Mouse (Mus musculus) hindbrain, embryonic 10.5 days (tissue): Measurements from ENCODE around the gene Cst7. TPM values are rescaled to one million over a fixed set of nuclear protein-coding genes. Genes with fewer than 3 reads are reported as not detected.

ENCODE experiments used
- DNase-seq: peaks from one replicate; pipeline ENCODE4 v3.0.0-alpha.2; 2017; ENCODE audit warnings: low spot score
- H3K27ac ChIP-seq: fragments of 300-500 bp; sonication (generic); 2 replicates; pipeline ENCODE4 v1.5.1; 2016; ENCODE audit warnings: mild to moderate bottlenecking, moderate library complexity
- H3K27me3 ChIP-seq: fragments of 300-500 bp; sonication (generic); 2 replicates; pipeline ENCODE4 v1.6.1; 2016; ENCODE audit warnings: mild to moderate bottlenecking; ENCODE audit not compliant: poor library complexity, insufficient read depth, severe bottlenecking
- H3K36me3 ChIP-seq: fragments of 300-500 bp; sonication (generic); 2 replicates; pipeline ENCODE4 v1.6.1; 2016; ENCODE audit warnings: mild to moderate bottlenecking, moderate library complexity
- H3K4me1 ChIP-seq: fragments of 300-500 bp; sonication (generic); replicated peaks from 2 replicates; pipeline ENCODE4 v1.6.1; 2016; ENCODE audit warnings: mild to moderate bottlenecking
- H3K4me3 ChIP-seq: fragments of 300-500 bp; sonication (generic); 2 replicates; pipeline ENCODE4 v1.5.1; 2016; ENCODE audit warnings: mild to moderate bottlenecking, moderate library complexity
- H3K9me3 ChIP-seq: fragments of 300-500 bp; sonication (generic); 2 replicates; pipeline ENCODE4 v1.6.1; 2016; ENCODE audit warnings: mild to moderate bottlenecking, moderate library complexity
- WGBS: fragments of 180-500 bp; shearing (Covaris S2); methylation state at CpG from one replicate; pipeline ENCODE4 v1.1.7; 2016; 5-methylcytosine and 5-hydroxymethylcytosine counted together
- polyA plus RNA-seq: library from polyadenylated mRNA; unstranded; fragments of >200 nt; fragmentation: Nextera tagmentation; extraction: Ambion mirVana; gene quantifications from 2 replicates; pipeline ENCODE4 v1.2.1, GENCODE M21; 2016

Gene Cst7
- polyA plus RNA-seq, 1 experiment from 2014 or later = 0.26 TPM

GRCm38 (mm10) chr2:150602166-150602565, 32.0 kb downstream of the Cst7 start:
- Histone ChIP-seq H3K27ac (no peak overlapping the region), H3K9me3 (no peaks in the 10 kb centered on the region), H3K4me3 (no peak overlapping the region), H3K4me1 (peaks cover 2% of the 10 kb centered on the region), H3K36me3 (0 out of 2 replicates have a peak, but pooled peaks cover 7% of the 10 kb centered on the region), H3K27me3 (no peaks in the 10 kb centered on the region)
- 91% methylated on average over 2 of the region's 2 CpGs for WGBS
- DNase-seq = no peak

DNA sequence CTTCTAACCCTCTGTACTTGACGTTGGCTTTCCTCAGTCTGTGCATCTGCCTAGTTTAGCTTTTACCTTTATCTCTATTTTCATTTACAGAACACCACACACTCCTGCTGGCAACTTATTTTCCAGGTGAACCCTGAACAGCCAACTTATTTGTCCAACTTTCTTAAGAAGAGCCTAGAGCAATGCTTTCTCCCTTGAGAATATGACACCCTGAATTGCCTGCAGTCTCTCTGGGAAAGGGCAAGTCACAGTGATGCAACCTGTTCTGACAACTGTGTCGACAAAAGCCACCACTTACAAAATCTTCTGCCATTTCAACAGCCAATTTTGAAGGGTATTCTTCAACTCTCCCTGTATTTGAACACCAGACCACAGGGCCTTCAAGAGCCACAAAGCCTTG, 34.6 kb downstream of the Cst7 start:
- Histone ChIP-seq H3K9me3 (no peaks in the 10 kb centered on the region), H3K27ac (no peak overlapping the region), H3K27me3 (no peaks in the 10 kb centered on the region), H3K4me3 (no peak overlapping the region), H3K36me3 (no peaks in the 10 kb centered on the region), H3K4me1 (peaks cover 12% of the 10 kb centered on the region)
- WGBS = 87% methylated on average over 2 of the region's 2 CpGs
- no peak for DNase-seq

GRCm38 (mm10) chr2:150607086-150607485, 36.9 kb downstream of the Cst7 start:
- Histone ChIP-seq H3K27me3 (no peaks in the 10 kb centered on the region), H3K27ac (no peak overlapping the region), H3K36me3 (no peaks in the 10 kb centered on the region), H3K9me3 (no peaks in the 10 kb centered on the region), H3K4me1 (peaks cover 12% of the 10 kb centered on the region), H3K4me3 (peak overlapping the region; percentile 77; the same call in 1 of the 2 replicates)
- WGBS = 82% methylated on average over 1 of the region's 1 CpGs
- DNase-seq = no peak

- no peaks in the 10 kb centered on the region for H3K9me3 ChIP-seq
- WGBS = under 1% methylated on average over 42 of the region's 42 CpGs
- H3K27ac ChIP-seq = peak within 1 kb of the TSS; percentile 81
- H3K36me3 ChIP-seq = no peaks in the 10 kb centered on the region
- H3K4me1 ChIP-seq = peaks cover 12% of the 10 kb centered on the region
- DNase-seq = peak; percentile 96
- H3K27me3 ChIP-seq = no peaks in the 10 kb centered on the region
- H3K4me3 ChIP-seq = peak within 1 kb of the TSS; percentile 77
Observed at GRCm38 (mm10) chr2:150608087-150608799, 38.0 kb downstream of the Cst7 start, which contains the start of gene Apmap. TSS of gene Apmap (minus strand) at chr2:150608567.

- Histone ChIP-seq H3K36me3 (no peaks in the 10 kb centered on the region), H3K27me3 (no peaks in the 10 kb centered on the region), H3K9me3 (no peaks in the 10 kb centered on the region), H3K4me3 (peak overlapping the region; percentile 77), H3K27ac (peak overlapping the region; percentile 81), H3K4me1 (peaks cover 12% of the 10 kb centered on the region)
- WGBS = 2% methylated on average over 10 of the region's 10 CpGs
- peak; percentile 62 for DNase-seq
Observed at GRCm38 (mm10) chr2:150608872-150609560, 38.8 kb downstream of the Cst7 start.

- Histone ChIP-seq H3K27ac (no peak overlapping the region), H3K9me3 (no peaks in the 10 kb centered on the region), H3K36me3 (no peaks in the 10 kb centered on the region), H3K27me3 (no peaks in the 10 kb centered on the region), H3K4me3 (no peak overlapping the region), H3K4me1 (peaks cover 12% of the 10 kb centered on the region)
- DNase-seq = no peak
- 76% methylated on average over 3 of the region's 3 CpGs for WGBS
Observed at GRCm38 (mm10) chr2:150610097-150610496, 39.9 kb downstream of the Cst7 start.

- H3K36me3 ChIP-seq = peaks cover 52% of the 10 kb centered on the region
- H3K4me1 ChIP-seq = no peaks in the 10 kb centered on the region
- WGBS = 83% methylated on average over 3 of the region's 3 CpGs
Observed at GRCm38 (mm10) chr2:150621698-150622097, 51.5 kb downstream of the Cst7 start.

DNA sequence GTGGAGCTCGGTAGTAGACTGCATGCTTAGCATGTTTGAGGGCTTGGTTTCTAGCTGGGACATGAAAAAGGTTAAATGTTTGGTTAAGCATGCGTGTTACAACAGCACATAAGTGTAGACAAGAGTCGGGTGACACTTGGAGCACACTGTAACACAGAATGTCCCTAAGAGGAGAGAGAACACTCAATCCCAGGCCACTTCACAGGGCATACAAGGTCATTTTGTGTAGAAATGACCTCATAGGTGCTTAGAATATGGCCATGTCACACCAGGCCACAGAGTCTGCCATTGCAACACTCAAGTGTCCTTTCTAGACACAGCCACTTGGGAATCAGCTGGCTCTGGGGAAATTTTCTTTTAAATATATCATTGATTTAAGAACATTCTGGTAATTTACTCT, 53.7 kb downstream of the Cst7 start:
- Histone ChIP-seq H3K4me3 (no peak overlapping the region), H3K27me3 (no peaks in the 10 kb centered on the region), H3K4me1 (no peaks in the 10 kb centered on the region), H3K27ac (no peak overlapping the region), H3K9me3 (no peaks in the 10 kb centered on the region), H3K36me3 (peaks cover 61% of the 10 kb centered on the region)
- 92% methylated on average over 3 of the region's 3 CpGs for WGBS
- DNase-seq = no peak

More at GRCm38 (mm10) chr2:150621698-150622097, 51.5 kb downstream of the Cst7 start:
- DNase-seq = no peak
- Histone ChIP-seq H3K27ac (no peak overlapping the region), H3K4me3 (no peak overlapping the region), H3K9me3 (no peaks in the 10 kb centered on the region), H3K27me3 (no peaks in the 10 kb centered on the region)

DNA sequence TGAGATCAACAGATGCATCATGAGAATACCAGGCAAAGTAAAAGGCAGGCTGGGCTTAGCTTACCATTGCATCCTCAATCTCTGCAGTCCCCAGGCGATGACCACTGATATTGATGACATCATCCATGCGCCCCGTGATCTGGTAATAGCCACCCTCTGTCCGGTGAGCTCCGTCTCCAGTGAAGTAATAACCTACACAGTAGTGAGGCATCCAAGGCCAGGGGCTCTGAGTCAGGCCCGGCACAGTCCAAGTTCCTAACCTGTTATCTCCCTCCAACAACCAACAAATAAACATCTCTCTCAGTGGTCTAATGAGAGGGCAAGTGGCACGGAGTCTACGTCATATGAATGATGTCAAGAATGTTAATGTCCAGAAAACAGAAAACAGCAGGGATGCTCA, 54.7 kb downstream of the Cst7 start:
- no peak for DNase-seq
- Histone ChIP-seq H3K4me1 (no peaks in the 10 kb centered on the region), H3K27me3 (no peaks in the 10 kb centered on the region), H3K27ac (no peak overlapping the region), H3K4me3 (no peak overlapping the region), H3K36me3 (peaks cover 53% of the 10 kb centered on the region), H3K9me3 (no peaks in the 10 kb centered on the region)
- 92% methylated on average over 8 of the region's 8 CpGs for WGBS

GRCm38 (mm10) chr2:150627140-150627539, 56.9 kb downstream of the Cst7 start:
- Histone ChIP-seq H3K4me3 (no peak overlapping the region), H3K36me3 (peaks cover 37% of the 10 kb centered on the region), H3K9me3 (no peaks in the 10 kb centered on the region), H3K4me1 (no peaks in the 10 kb centered on the region), H3K27me3 (no peaks in the 10 kb centered on the region), H3K27ac (no peak overlapping the region)
- 78% methylated on average over 6 of the region's 6 CpGs for WGBS
- DNase-seq = no peak

Other genes with a start within 250 kb of the Cst7 start
- gene Gm10130, start 246.7 kb upstream of the Cst7 start, polyA plus RNA-seq = 1.4 and 2.5 TPM in 2 replicates
- gene 3300002I08Rik, start 207.7 kb upstream of the Cst7 start, polyA plus RNA-seq = 8.7 and 9.7 TPM in 2 replicates
- gene Zfp442, start 118.9 kb upstream of the Cst7 start, polyA plus RNA-seq = 6.1 and 9.6 TPM in 2 replicates
- 0.07 TPM in 1 of 2 replicates, not detected in the other for gene Zfp345, start 85.3 kb upstream of the Cst7 start, polyA plus RNA-seq
- gene Apmap, start 38.2 kb downstream of the Cst7 start, polyA plus RNA-seq = 32.2 and 39.1 TPM in 2 replicates
- gene Acss1, start 98.1 kb downstream of the Cst7 start, polyA plus RNA-seq = 16.2 and 34.1 TPM in 2 replicates
- gene Vsx1, start 118.9 kb downstream of the Cst7 start, polyA plus RNA-seq = 1.0 TPM in 2 replicates
- gene Entpd6, start 178.6 kb downstream of the Cst7 start, polyA plus RNA-seq = 35.6 and 37.3 TPM in 2 replicates
- 61.1 and 62.1 TPM in 2 replicates for gene Pygb, start 216.3 kb downstream of the Cst7 start, polyA plus RNA-seq